Mouse (Mus musculus): ENCODE results near the gene Smyd3.

The Smyd3 gene

DNA sequence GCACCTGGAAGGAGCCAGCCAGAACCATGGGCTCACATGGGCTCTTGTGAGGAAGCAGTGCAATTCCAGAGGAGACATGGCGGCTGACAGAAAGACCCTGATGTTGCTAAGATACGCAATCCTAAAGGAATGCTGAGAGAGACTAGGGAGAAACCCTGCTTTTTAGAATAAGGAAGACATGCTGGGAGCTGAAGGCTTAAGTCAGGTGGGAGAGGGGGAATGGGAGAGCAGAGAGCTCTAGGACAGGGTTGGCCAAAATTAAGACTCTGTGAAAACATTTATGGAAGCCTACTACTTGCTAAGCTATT lies 452.6 kb downstream of the Smyd3 start:
- no peak for DNase-seq (ENCODE audit: low read depth, low spot score)

DNA sequence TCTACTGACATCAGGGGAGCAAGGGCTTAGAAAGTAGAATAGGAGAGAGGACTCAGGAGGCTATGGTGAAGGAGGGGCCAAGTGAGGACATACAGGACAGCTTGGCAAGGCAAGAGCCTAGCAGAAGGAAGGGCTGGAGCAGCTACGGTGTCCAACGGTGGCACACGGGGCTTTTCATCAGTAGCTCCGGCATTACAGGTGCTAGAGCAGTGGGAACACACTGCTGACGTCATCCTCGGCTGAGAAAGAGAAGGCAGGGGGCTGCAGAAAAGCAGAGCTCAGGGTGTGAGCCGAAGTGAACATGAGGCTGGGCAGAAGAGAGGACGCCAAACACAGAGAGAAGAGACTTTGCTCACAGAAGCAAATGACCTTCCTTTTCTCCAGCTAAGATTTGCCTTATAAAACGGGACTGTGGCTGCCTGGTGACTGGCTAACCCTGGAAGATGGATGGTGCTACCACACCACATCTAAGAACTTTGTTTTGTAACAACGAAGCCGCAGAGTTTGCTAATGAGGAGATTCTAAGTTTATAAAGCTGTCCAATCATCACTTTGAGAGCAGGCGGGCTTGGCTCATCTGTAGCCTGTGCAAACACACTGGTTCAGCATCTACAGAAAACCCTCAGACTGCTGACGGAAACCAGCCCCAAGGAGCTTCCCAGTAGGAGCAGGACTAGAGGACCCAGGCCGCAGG lies 453.1 kb downstream of the Smyd3 start:
- DNase-seq (ENCODE audit: low read depth, low spot score), result no peak

DNA sequence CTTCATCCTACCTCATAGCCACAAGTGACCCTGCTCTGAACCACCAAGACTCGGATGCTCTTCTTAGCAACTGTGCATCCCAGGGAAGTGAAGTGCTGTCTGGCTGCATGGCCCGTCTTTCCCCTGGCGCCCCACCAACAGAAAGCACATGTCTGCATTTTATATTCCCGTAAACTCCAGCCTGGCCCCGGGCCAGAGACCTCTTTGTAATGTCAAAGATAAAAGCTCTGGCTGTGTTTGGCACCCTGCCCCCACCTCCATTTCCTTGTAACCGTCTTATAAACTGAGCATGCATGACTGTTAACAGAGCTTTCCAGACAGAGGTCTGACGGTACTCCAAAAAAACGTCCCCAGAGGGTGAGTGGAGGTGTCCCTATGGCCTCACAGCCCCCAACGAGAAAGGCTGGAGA lies 456.1 kb downstream of the Smyd3 start:
- DNase-seq (ENCODE audit: low read depth, low spot score), result peak; percentile 59

DNA sequence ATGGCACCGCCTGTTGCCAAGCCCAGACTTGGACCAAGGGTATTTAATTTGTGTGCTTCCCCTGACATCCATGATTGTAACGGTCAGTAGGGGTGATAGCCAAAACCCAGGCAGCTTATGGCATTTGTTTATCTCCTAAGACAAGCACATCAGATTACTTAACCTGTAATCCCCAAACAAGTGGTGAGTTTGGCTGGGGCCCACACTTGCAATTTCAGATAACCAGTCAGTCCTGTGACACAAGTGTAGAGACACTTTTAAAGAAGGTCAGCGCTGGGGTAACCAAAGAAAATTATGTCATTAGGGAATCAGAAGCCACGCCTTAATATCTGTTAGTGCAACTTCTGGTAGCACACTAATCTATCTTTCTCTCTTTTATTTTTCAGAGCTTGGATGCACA lies 456.8 kb downstream of the Smyd3 start:
- DNase-seq (ENCODE audit: low read depth, low spot score), result no peak

DNA sequence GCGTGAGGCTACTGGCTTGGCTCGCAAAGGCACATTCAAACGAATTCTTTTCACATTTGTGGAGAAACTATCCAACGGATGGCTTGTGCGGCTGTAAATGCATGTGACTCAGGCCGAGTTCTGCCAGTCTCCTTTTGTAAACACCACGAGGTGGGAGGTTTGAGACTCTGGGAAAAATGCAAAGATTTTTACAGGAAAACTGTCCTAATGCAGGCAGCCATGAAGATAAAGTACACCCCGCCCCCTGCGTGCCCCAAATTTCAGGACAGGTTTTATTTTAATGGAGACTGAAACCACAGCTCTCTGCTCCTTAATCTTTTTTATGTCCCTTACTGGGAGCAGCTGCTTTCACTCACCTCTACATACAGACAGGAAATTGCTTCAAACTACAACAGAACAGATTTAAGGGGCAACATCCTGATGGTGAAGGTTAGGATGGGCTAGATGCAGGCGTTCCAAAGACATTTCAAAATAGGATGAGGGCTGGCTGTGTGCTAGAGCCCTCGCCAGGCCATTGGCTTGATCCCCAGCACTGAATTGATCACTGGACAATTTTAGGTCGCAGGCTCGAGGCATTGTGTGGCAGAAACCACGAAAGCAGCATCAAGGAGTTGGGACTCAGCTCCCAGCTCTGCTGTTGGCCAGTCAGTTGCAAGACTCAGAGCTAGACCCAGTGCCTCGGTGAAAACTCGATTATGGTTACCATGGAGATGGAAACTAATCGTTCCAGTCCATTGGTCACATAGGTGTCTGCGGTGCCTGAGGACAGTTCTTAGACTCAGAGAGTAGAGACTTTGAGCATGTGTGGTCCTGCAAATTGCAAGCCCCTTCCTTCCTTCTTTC lies 457.5 kb downstream of the Smyd3 start:
- DNase-seq (ENCODE audit: low read depth, low spot score), result peak; percentile 38

DNA sequence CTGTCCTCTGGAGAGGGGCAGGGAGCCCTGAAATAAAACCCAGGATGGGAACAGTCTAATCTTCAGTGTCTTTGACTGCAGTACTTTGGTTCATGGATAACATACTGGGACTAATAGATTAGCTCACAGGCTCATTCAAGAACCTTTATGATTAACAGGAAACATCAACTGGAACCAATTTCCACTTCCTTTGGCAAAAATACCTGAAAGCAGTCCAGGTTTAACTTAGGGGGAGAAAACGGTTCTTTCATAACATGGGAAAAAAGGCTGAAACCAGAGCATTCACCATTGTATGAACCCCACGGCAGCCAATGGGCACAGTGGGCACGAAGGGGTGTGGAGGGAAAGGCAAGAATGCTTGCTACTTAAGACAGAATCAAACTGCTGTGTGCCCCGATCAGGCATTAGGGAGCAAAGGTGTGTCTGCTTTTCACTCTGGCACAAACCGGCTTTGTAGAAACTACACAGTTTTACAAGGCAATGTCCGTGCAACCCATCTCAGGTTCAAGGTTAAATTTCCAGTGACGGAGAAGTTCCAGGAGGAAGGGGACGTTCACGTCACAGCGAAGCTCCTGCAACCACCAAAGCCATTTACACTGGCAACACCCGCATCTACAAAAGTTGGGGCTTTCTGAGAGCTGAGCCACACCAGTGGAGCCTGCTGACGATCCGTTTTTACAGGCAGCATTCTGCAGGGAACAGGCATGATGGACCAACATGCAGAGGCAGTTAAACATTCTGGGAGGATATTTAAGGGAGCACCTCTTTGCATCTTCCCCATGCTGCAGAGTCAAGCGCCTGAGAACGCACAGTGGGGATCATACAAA lies 458.3 kb downstream of the Smyd3 start:
- DNase-seq (ENCODE audit: low read depth, low spot score), result no peak

DNA sequence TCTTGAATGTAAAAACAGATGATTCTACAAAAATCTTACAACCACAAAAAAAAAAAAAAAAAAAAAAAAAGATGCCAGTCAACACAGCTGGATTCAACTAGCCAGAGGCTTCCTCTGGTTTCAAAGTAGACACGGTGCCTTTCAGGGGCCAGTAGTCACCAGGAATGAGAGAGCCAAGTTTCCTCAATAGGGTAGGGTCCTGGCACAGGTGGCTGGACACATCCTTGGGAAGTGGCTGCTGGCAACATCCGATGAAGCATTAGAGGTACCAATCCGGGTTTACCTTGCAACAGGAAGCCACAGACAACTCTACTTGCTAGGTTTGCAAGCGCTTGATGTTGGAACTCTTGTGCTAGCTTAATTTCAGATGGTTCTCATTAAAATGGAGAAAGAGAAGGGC lies 459.2 kb downstream of the Smyd3 start:
- no peak for DNase-seq (ENCODE audit: low read depth, low spot score)

DNA sequence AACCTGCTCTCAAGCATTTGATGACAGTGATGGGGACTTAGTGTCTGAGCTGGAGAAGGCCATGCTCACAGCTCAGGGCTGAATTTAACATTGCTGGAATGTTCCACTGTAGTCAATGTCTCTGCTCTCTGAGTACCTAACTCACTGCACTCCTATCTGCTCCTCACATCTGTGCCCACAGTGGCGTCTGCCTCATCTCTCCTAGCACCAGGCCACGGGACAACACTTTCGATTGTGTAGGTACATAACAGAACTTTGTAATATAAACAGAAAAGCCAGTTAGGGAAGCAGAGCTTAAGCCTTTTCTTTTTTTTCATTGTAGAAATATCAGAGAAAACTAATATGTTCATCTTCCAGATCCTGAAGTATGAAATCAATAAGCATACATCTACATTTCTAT lies 462.1 kb downstream of the Smyd3 start:
- DNase-seq (ENCODE audit: low read depth, low spot score), result no peak

DNA sequence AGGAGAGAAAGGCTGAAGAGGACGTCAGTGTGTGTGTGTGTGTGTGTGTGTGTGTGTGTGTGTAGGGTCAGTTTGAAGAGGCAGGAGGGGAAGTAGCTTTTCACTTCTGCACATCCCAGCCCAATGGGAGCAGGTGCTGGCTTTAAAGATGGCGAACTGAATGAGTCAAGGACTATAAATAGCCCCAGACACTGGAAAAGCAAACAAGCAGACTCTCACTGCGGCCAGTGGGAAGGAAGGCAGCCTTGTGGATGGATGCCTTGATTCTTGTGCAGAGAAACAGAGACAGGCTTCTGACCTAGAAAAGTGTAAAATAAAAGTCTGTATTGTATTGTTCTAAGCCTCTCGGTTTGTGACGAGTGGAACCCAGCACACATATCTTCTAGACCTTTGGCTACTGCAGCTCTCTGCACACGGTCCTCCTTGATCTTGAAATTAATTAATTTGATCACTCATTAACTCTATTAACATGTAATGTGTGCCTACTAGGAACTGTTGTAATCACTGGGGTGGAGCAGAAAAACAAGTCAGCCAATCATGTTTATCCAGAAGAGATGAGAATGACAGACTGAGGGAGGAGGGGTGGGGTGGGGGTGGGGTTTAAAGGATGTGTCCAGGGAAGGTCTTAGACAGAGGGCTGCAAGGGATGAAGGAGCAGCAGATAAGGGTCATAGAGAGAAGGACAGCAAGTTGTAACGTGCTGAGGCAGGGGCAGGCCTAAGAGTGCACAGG lies 463.3 kb downstream of the Smyd3 start:
- DNase-seq (ENCODE audit: low read depth, low spot score), result no peak

DNA sequence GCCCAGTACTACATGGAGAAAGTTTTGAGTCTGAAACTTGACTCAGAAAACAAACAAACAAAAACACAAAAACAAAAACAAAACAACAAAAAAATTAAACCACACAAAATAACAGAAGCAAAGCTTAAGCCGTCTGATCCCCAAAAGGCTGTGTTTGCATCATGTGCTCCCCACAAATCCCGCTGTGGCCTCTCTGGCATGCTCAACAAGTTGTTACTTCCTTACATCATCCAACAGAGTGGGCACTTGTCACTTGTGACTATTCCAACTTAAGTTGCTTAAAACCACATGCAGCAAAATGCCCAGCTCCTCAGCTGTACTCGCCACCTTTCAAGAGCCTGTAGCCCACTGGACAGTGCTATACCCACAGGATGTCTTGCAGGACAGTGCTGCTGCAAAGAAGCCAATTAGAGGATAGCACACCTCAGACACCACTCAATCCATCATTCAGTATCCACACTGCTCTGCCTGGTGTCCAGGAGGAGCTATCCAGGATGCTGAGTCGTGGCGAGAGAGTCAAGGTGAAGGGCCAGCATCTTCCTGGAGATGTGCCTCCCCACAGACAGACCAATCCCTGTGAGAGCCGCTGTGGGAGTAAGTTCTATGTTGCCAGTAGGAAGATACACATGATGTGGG lies 465.2 kb downstream of the Smyd3 start:
- no peak for DNase-seq (ENCODE audit: low read depth, low spot score)

DNA sequence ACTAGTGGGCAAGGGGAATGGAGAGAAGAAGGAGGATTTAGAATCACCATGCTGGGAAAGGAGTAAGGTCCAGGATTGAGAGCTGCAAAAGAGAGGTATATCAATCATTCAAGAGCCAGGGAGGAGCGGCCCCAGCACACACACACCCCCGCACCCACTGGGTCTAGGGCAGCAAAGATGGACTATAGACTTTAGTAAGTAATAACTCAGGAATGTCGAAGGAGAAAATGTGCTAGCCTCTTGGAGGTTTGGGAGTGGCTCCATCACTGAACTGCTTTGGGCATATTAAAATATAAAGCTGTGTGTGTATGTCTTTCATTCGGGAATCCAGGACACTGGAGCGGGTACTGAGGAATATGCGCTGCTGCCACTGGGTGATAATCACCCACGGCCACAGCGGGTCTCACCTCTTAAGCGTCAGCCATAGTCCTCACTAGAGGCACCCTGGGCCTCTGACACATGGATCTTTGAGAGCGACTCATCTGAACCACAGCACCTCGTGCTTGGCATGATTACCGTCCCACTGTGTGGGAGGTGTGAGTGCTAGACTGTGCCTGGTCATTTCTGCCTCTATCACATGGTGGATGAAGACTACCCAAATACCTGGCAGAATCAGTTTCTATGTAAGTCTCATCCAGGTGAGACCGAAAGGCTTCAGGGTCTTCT lies 469.8 kb downstream of the Smyd3 start:
- DNase-seq (ENCODE audit: low read depth, low spot score), result no peak

DNA sequence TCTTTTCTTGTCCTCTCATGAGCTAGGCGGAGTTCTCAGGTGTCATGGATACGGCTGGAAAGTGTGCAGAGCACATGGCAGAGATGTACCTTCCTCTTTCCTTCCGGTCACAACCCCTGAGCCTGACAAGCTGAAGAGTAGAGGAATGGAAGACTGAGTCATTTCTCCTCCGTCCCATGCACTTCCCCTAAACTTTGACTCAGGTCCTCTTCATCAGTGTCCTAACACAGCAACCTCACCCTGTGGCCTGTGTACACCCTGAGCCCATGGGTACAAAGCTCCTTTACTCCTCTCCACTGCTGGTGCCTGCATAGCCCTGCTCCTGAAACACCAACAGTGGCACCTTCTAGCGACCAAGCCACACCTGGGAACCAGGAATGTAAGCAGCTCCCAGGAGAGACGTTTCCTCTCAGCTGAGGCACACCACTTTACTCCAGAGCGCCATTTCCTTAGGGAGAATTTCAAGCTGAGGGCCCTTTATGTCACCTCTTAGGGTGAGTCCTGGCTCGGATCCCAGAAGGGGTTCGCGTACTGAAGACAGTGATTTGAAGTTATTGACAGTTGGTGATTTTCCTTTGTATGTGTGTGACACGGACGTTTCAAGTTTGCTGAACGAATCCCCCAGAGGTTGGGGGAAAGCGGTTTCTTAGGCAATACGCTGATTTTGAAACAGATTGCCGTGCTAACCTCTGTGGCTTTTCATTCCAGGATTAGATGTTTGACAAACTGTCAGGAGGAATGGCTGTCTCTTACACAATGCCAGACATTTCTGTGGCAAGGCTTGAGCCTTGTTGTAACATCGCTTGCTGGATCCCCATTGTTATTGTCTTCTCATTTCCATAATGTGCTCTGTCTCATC lies 471.8 kb downstream of the Smyd3 start:
- DNase-seq (ENCODE audit: low read depth, low spot score), result no peak

DNA sequence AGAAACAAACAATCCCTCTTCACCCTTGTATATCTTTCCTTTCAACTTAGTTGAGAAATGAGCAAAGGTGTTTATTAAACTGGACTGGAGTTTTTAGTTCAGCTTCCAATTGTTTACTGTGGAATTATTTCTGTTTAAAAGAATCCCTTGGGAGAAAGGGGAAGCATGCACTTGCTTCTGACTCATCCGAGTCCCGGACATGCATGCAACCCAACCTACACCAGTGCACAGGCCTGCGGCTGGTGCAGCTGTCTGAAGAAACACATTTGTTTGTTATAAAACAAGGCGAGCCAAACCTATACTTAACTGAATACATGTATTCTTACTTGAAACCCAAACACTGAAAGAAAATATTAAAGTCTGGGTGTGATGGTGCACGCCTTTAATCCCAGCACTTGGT lies 473.7 kb downstream of the Smyd3 start:
- no peak for DNase-seq (ENCODE audit: low read depth, low spot score)

DNA sequence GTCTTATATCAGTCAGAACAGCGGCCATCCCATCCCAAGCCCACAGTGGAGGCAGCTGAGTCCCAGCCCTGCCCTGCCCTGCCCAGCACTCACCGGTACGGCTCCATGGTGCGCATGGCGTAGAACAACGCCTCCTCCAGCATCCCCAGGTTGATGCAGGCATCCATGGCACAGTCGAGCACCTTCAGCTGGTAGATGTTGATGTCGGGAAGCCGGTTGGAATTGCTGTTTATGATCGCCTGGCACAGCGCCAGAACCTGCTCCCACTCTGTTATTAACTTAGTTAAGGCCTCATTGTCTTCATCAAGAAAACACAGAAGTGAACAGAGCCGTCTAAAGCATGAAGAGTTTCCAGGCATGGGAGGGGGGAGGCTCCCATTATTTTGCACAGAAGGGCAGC lies 474.2 kb downstream of the Smyd3 start:
- no peak for DNase-seq (ENCODE audit: low read depth, low spot score)

DNA sequence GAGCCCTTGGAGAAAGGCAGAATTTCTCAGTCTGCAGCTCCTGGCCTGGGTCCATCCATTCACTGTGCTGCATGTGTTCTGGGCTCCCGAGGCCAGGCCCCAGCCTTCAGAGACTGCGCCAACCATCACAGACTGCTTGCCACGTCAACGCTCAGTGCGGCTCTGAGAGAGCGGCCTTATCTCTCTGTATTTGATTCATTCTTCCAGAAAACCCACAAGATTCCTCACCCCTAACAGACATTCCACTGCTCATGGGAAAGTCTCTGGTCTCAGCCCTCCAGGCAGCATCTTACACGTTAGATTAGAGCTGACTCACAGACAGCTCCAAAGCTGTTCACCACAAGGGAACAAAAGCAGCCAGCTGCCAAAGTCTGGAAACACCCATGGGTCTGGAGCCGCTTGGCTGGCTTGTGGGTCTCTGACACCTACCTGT lies 475.9 kb downstream of the Smyd3 start:
- DNase-seq (ENCODE audit: low read depth, low spot score), result no peak

DNA sequence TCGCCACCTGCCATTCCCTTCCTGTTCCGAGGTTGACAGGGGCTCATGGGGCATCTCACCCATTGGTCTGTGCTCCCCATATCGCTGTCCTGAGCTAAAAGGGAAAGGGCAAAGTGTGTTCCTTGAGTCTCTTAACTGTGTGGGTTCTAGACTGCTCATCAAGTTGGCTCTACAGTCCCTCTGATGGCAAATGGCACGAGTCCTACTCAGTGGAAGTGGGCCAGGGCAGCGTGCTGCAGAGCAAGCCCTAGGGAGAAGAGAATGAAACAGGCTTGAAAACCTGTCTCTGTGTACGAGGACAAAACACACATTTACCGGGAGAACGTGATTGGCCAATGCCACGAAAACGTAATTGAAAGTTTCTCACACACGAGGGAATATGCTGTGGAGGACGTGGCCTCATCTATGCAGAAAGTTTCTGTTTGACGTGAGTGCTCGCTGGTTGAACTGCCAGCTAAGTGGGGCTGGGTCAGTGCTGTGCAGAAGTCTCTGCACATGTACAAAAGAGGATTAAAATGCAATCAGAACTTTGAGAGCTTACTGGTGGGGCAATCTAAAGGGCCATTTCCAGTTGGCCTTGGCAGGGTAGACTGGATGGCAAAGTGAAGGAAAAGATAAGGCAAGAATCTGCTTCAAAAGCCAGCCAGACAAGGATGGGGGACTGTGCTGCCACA lies 476.5 kb downstream of the Smyd3 start:
- DNase-seq (ENCODE audit: low read depth, low spot score), result no peak

DNA sequence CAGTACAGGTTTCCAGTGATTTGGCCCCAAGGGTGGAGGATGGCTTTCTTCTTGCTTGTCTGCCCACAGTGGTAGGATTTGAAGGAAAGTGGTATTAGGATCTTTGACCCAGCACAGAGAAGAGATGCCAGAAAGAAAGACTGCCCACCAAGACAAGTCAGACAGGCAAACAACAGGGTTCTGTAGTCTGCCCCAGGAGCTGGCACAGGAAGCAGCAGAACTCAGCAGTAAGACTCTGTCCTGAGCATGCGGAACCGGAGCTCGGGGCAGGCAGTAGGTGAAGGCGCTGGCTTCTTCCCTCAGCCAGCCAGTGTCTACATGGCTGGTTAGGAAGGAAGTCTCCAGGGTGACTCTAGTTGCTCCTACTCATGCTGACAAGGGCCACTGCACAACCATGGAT lies 479.0 kb downstream of the Smyd3 start:
- no peak for DNase-seq (ENCODE audit: low read depth, low spot score)

DNA sequence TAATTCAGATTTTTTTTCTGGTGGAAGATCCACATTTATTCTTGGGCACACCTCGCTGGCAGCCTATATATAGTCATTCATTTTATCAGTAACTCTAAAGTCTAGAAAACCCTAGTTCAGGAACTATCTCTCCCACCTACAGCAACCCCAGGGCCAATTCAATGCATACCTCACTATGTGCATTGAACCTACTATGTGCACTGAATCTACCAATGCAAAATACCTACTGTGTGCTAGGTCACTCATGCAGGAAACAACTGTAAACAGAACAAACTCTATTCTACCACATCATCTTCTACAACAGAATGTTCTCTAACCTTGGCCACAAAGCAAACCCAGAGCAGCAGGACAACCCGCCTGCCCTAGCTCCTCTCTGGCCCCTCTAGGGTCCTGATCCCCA lies 484.9 kb downstream of the Smyd3 start:
- DNase-seq (ENCODE audit: low read depth, low spot score), result no peak

DNA sequence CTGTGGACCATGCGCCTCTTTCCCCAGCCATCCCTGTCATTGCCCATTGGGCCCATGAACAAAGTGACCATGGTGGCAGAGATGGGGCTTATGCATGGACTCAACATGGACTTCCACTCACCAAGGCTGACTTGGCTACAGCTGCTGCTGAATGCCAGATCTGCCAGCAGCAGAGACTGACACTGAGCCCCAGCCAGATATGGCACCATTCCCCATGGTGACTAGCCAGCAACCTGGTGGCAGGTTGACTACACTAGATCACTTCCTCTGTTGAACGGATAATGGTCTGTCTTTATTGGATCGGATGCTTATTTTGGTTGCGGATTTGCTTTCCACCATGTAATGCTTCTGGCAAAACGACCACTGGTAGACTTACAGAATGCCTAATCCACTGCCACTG lies 486.3 kb downstream of the Smyd3 start:
- no peak for DNase-seq (ENCODE audit: low read depth, low spot score)
